Mouse (Mus musculus) hindlimb bud, embryonic 11.5 days (tissue): ENCODE data around the gene Wdr5.
A peak's percentile ranks its signal among the peaks of the same experiment; 100 is the strongest.

Source experiments
- DNase-seq: peaks from one replicate; pipeline ENCODE4 v3.0.0-alpha.2; 2012; ENCODE audit warnings: low read depth, low spot score; ENCODE audit errors: extremely low spot score

Gene Wdr5

DNA sequence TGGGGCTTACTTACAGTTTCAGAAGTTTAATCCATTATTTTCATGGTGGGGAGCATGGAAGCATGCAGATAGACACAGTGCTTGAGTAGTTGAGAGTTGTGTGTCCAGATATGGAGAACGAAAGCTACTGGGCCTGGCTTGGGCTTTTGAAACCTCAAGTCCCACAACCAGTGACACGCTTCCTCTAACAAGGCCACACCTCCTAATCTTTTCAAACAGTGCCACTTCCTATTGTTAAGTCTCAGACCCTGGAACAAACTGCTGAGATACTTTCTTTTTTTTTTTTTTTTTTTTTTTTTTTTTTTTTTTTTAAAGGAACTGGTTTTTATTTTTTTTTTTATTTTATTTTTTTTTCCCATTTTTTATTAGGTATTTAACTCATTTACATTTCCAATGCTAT, 33.0 kb downstream of the Wdr5 start:
- no peak for DNase-seq

DNA sequence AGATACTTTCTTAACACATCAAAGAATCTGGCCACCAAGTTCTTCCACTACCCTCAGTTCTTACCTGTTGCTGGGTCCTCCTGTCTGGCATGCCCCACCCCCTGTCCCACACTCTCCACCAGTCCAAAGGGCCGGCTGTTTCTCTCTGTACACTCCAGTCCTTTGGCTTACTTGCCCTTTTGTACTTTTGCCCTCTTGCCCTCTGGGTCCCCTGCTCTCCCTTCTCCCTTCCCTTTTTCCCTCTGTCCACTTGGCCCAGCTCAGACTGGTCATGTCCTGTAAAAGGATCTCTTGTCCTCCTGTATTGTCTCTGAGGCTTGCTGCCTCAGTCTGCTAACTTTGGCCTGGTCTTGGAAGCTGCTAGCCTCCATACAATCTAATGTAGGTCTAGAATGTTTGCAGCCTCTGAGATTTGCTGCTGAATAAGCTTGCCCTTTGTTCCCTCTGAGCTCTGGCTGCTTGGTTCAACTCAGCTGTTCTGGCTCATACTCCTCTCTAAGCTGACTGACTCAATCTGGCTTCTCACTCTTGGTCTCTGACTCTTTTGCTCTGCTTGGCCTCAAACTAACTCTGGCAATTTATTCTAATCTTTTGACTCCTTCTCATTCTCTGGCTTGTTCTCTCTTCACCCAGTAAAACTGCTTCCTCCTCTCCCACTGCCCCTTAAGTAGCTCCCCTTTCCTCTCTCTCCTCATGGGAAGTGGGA, 33.9 kb downstream of the Wdr5 start:
- DNase-seq: no peak

DNA sequence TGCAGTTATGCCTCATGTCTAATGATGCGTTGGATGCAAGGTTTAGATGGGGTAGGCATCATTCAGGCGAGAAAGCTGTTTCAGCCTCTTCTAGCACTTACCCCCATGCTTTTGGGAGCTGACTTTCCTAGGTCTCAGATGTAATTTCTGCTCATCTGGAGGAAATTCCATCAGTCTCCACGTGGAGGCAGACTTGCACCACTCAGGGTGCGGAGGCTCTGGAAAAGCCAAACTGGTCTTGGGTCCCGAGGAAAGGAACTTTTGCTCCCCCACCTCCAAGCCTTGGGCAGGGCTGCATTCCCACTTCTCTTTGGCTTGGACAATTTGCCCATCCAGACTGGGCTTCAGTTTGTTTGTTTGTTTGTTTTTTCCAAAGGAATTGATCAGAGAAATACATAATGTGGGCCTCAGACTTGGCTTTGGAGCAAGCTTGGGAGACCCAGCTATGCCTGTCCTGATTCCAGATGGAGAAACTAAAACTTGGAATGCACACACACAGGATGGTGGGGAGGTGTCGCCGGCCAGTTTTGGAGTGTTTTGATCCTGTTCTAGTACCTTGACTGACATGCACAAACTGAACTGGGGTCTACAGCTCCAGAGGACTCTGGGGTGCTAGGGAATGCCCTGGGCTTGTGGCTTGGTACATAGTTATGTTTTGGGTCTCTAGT, 37.8 kb downstream of the Wdr5 start:
- DNase-seq: peak; percentile 82

DNA sequence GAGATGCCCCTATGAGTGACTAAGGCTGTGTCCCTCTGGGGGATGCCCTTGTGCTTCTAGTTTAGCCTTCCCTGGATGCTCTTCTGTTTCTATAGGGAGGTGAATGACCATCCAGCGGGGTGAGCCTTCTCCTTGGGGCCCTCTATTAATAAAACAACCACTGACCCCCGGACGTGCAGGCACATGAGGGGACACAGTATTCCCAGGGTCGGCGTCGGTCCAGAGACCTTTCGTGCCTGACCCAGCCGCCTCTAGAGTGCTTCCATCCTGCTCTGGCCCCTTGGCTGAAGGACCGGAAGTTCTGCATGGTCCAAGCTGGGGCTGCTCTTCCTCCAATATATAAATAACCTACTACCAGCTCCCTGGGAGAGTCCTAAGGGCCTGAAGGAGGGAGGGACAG, 39.4 kb downstream of the Wdr5 start:
- DNase-seq: no peak

DNA sequence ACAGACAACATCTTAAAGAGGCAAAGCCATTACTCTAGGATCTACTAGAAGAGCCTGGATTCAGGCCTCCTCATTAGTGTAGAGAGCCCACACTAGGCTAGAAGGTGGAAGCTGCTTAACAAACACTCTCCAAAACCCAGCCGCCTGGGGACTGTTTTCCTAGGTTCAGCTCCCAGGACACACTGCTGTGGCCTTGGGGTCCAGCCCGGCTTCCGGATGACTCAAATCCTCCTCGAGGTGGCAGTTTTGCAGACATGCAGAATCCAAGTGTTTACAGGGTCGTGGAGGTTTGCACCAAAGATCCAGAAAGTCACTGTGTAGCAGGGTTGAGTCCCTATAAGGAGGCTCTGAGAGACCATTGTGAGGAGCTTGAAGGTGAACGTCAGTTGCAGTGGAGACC, 42.0 kb downstream of the Wdr5 start:
- DNase-seq: no peak

DNA sequence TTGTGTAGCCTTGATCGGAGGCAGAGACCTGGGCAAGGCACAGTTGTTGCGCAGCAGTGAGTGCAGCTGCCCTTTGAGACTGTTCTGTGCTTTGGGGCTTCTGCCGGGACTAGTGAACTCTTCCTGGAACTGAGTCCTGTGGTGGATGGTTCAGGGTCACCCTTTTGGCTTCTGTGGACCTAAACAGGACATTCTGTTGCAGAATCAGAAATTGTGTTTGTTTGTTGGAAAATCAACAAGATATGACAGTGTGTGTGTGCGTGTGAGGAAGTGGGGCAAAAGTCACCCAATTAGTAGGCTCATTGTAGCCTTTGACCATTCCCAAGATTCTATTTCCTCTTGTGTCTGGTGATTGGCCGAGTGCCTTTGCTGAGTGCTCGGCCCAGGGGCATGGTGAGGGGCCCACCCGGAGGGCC, 45.8 kb downstream of the Wdr5 start:
- DNase-seq: no peak

DNA sequence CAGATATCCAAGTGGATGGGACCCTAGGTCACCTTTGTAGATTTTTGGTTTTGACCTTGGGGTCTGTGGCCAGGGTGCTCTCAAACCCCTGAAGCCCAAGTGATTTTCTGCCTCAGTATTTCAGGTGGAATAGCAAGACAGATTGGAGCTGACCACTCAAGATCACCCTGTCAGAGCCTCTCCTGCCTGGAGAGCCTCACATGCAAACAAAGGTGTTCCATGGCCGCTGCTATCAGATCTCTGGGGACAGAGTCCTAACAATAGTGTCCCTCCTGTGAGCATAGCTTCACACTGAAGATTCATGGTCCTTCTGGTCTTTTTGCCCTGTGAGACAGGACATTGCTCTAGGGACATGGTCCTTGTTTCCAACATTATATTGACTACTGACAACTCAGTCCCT, 46.2 kb downstream of the Wdr5 start:
- DNase-seq: no peak

DNA sequence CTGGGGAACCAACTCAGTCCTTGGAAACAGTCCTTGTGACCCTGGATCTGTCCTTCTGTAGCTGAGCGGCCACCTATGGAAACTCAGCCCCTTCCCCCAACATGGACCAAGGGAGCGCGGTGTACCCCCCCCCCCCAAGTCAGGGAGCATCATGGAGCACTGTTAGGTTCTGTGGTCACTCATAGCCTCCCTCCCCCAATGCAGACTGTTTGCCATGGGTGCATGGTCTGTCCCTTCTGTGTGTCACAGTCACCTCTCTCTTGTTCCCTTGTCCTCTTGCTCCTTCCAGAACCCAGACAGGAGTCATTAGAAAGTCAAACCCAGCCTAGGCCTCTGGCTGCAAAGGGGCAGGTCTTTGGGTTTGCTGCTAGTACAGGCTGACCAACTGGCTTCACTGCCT, 46.9 kb downstream of the Wdr5 start:
- no peak for DNase-seq

DNA sequence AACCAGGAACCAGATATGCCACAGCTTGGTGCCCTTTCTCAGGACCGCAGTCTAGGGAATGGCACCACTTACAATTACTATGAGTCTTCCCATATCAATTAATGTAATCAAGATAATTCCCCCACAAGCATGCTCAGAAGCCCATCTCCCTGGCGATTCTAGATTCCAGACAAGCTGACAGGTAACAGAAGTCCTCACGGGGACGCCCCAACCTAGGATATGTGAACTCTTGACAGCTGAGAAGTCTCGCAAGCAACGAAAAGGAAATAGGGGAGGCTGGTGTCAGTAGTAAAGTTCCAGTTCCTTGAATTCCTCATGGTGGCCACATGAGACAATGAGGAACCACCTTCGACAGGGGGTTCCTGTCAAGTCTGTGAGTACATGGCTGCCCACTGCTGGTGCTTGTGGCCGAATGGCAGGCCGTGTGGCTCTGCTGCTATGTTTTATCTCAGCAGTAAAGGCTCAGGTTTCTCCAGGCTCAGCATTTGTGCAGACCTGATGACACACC, 48.7 kb downstream of the Wdr5 start:
- DNase-seq: no peak

DNA sequence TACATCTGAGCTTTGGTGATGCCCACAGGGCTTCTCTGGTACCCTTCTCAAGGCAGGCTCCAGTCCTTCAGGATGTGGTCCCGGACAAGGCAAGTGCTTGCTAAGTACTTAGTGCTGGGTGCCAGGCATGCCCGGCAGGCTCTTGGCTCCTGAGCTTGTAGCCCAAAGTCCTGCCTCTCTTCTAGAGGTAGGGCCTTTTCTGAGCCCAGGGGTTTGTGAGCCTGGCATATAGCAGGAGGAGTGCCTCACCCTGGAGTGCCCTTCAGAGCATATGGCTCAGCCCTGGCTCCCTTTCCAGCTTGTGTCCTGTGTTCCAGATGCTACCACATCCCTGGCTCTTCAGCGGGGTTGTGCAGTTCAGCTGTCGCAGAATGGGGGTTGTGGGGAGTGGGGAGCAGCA, 49.7 kb downstream of the Wdr5 start:
- no peak for DNase-seq

DNA sequence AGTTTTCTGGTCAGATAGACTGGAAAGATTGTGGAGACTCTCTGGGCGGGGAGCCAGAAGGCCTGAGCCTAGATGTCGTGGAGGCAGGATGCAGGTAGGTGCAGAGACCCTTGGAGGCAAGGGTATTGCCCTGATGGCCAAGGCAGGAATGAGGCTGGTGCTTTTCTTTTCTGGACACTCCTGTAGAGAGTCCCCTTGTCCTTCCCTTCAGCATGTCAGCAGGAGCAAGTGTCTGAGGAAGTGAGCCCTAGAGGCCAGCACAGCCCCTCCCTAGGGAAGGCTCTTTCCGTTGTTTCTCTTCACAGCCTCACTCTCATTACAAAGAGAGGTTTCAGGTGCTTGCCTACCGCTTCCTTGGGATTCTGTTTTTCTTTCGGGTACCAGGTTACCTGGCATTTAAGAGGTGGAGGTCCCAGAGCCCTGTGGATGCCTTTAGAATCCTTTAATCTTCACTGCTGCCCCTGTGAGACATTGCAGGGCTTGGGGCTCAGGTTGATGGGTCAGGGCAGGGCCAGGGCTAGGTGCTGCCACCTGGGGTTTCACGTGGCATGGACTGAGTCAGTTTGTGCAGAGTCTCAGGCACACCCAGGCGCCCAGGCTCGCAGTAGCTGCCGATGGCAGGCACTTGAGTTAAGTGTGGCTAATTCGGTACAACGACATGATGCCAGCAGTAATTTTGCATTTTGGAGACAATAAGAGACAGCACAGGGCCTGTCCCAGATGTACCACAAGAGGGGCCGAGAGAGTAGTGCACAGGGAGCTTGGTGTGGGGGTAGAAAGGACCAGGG, 50.6 kb downstream of the Wdr5 start:
- no peak for DNase-seq

DNA sequence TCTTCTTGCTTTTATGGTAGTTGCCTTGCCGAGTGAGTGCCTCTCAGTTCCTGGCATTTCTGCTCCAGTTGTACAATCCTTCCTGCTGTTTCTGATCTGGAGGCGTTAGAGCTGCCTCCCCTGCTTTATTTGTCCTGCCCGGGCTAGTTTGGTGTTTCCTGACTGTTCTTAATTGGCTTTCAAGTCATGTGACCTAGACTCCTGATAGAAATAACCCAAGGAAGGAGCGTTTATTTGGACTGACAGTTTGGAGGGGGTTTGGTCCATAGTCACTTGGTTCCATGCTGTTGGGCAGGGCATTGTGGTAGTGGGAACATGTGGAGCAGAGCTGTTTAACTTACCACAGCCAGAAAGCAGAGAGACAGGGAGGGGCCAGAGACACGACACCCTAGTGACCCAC, 55.9 kb downstream of the Wdr5 start:
- DNase-seq: no peak

DNA sequence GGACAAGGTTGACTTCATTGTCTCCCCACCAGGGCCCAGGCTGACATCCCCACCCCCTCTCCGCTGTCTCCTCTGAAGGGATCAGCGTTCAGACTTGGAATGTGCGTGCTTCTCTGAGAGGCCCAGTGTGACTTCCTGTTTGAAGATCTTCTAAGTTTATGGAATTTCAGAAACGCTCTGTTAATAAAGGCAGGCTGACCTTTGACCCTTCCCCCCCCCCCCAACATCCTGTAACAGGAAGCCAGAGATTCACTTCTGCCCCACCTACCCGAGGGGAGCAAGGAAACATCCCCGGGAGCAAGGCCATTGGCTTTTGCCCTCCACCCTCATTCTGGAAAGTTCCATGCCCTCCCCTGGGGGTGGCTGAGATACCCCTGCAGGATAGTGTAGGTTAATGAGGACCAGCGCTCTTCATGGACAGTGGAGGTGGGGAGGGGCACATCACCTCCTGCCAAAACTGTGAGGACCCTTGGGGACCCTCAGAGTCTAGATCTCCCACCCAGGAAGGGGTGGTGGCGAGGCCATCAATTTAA, 57.4 kb downstream of the Wdr5 start:
- DNase-seq: no peak

DNA sequence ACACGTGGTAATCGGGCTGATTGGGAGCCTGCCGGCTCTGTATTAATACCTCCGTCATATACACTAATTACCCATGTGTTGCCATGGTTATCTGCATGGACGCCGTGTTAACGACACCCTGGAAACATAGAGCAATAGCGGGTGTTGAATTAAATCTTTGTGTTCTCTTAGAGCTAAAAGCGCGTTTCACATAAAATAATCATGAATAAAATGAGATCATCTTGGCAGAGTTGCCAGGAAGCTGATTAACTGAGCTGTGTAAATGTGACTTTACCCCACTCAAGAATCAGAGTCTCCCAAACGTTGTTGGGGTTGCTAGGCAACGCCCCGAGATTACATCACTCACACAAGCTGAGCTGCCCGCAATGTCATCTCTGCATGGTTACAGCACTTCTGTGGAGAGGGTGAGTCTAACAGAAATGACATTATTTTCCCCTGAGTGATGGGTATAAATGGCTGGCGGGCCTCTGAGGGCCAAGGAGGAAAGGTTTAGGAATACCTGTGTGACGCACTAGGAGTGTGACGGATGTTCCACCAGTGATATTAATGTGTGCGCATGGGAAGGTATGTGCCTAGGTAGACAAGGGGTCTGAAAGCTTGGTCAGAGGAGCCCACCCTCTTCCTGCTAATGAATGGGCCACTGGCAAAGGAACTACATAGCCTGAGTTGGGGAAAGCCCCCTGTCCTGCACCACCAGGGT, 58.1 kb downstream of the Wdr5 start:
- DNase-seq: peak; percentile 28

DNA sequence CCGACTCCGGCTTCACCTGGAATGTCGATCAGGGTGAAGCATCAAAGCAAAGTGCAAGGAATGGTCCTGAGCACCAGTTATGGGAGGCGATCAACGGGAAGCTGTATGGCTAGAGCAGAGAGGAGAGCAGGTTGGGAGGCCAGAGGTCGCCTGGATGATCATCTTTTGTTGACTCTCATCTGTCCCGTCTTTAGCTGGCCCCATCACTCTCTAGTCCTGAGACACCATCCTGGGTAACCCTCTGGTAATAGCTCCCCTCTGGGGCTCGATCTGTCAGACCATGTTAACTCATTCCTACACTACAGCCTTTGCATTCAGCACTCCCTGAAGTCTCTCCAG, 58.6 kb downstream of the Wdr5 start:
- DNase-seq: no peak

DNA sequence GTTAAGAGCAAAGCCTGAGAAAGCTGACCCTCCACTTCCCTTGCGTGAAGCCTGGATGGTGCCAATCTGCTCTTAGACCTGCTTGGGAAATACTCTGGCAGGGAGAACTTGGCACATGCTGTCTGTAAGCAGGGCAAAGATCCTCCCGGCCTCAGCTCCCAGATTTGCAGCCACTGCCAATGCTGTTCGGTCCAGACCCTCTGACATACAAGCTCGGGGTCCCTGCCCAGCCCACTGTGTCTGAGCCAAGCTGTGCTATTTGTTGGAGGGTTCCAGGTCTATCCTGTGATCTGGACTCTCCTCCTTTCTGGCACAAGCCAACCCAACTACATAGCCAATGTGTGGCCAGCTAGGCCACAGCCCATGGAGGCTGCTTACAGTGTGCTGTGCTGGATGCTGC, 61.5 kb downstream of the Wdr5 start:
- DNase-seq: no peak

DNA sequence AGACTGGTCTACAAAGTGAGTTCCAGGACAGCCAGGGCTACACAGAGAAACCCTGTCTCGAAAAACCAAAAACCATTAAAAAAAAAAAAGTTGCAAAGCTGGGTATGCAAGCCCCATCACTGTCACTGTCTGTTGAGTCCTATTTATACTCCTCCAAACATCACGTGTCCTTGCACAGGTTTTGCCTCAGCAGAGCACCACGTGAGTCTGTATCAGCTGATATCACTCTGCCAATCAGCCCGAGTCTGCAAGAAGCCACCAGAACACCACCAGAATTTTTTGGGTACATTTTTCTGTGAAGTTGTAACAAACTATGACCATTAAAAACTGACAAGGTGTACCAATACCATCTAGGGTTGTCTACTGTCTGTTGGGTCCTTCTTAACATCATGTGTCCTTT, 63.6 kb downstream of the Wdr5 start:
- no peak for DNase-seq

DNA sequence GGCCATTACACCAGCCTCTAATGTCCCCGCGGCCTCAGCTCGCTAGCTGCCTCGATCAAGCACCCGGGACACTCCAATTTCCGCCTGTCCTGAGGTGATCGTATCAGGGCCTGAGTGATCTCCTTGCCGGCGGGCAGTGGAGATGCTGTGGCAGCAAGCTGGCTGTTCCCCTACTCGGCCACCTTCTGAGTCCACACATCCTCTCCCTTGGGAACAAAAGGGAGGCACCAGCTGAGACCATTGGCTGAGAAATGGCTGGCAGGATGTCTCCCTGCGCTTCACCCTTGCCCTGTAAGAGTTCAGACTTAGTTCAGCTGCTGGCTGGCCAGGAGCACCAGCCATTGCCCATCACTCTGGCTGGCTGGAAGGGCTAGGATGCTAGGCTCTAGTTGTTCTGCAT, 67.2 kb downstream of the Wdr5 start:
- no peak for DNase-seq

DNA sequence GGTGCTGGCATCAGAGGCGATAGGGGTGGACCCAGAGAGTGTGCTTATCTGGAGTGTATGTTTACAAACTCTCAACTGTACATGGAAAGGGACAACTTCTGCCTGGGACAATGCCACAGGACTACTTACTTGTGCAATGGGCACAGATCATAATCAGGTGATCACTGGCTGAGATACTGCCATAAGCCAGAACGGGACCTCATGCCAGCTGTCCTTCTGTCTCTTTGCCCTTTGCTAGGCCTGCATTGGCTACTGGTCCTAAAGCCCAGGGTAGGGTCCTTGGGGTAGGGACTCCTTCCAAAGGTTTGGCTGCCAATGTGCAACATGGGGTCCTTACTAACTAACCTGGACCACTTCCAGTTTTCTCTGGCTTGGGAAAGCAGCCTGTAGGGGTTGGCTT, 68.1 kb downstream of the Wdr5 start:
- no peak for DNase-seq

DNA sequence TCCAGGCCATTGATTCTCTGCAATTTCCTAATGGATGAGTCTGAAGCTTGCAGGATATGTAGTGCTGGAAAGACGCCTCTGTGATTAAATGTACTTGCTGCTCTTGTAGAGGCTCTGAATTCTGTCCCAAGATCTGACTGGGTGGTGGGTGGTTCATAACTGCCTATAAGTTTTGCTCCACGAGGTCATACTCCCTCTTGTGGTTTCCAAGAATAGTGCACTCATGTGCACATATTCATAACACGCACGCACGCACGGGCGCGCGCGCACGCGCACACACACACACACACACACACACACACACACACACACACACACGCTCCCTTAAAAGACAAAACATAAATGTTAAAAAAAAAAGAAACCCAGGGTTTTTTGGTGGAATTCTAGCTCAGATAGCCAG, 69.6 kb downstream of the Wdr5 start:
- DNase-seq: no peak
